Mouse (Mus musculus): ENCODE data around the gene Apol6. TPM values are rescaled to one million over a fixed set of nuclear protein-coding genes. Genes with fewer than 3 reads are reported as not detected.

Apol6 gene
- polyA plus RNA-seq, 1 experiment from 2014 or later, result 0.06 TPM

GRCm38 (mm10) chr15:77099756-77100155, 55.2 kb downstream of the Apol6 start:
- H3K4me2 ChIP-seq (ENCODE audit: low read depth, low read length), result no peak overlapping the region
- no peak overlapping the region for H3K9ac ChIP-seq (ENCODE audit: low read length)
- H3K9me3 ChIP-seq (replicated peaks; ENCODE audit: control insufficient read depth, low read length), result no peaks in the 10 kb centered on the region
- no peaks in the 10 kb centered on the region for H3K27me3 ChIP-seq (ENCODE audit: control insufficient read depth, insufficient read depth, low read length)
- H3K36me3 ChIP-seq (ENCODE audit: control insufficient read depth, insufficient read depth, low read length), result peaks cover 17% of the 10 kb centered on the region; the same call in 1 of the 2 replicates
- ATAC-seq (ENCODE audit: insufficient read depth, low FRiP score), result no peak
- H3K27ac ChIP-seq (ENCODE audit: low read length), result no peak overlapping the region
- WGBS, result 68% methylated on average over 3 of the region's 3 CpGs
- peaks cover 9% of the 10 kb centered on the region; the same call in 1 of the 2 replicates for H3K4me1 ChIP-seq (ENCODE audit: control insufficient read depth, insufficient read depth, low read length)
- H3K4me3 ChIP-seq (replicated peaks; ENCODE audit: low read length), result no peak overlapping the region

- H3K27me3 ChIP-seq (ENCODE audit: control insufficient read depth, insufficient read depth, low read length), result no peaks in the 10 kb centered on the region
- H3K36me3 ChIP-seq (ENCODE audit: control insufficient read depth, insufficient read depth, low read length), result peaks cover 12% of the 10 kb centered on the region; the same call in 1 of the 2 replicates
- H3K9ac ChIP-seq (ENCODE audit: low read length), result no peak overlapping the region
- no peak for ATAC-seq (ENCODE audit: insufficient read depth, low FRiP score)
- no peak overlapping the region for H3K4me3 ChIP-seq (replicated peaks; ENCODE audit: low read length)
- no peak overlapping the region for H3K27ac ChIP-seq (ENCODE audit: low read length)
- H3K4me1 ChIP-seq (ENCODE audit: control insufficient read depth, insufficient read depth, low read length), result peaks cover 16% of the 10 kb centered on the region; the same call in 1 of the 2 replicates
- H3K9me3 ChIP-seq (replicated peaks; ENCODE audit: control insufficient read depth, low read length), result no peaks in the 10 kb centered on the region
- H3K4me2 ChIP-seq (ENCODE audit: low read depth, low read length), result no peak overlapping the region
- 91% methylated on average over 5 of the region's 5 CpGs for WGBS
Measured at GRCm38 (mm10) chr15:77102685-77103084, 58.2 kb downstream of the Apol6 start.

- 52% methylated on average over 10 of the region's 10 CpGs for WGBS
- ATAC-seq (ENCODE audit: insufficient read depth, low FRiP score), result peak; percentile 47; the same call in 1 of the 2 replicates
Measured at GRCm38 (mm10) chr15:77104349-77105158, 60.0 kb downstream of the Apol6 start.

GRCm38 (mm10) chr15:77105273-77105672, 60.7 kb downstream of the Apol6 start:
- H3K4me2 ChIP-seq (ENCODE audit: low read depth, low read length), result no peak overlapping the region
- no peak for ATAC-seq (ENCODE audit: insufficient read depth, low FRiP score)
- H3K4me1 ChIP-seq (ENCODE audit: control insufficient read depth, insufficient read depth, low read length), result peaks cover 16% of the 10 kb centered on the region; the same call in 1 of the 2 replicates
- no peak overlapping the region for H3K9ac ChIP-seq (ENCODE audit: low read length)
- WGBS, result 57% methylated on average over 10 of the region's 10 CpGs
- H3K9me3 ChIP-seq (replicated peaks; ENCODE audit: control insufficient read depth, low read length), result no peaks in the 10 kb centered on the region
- H3K4me3 ChIP-seq (replicated peaks; ENCODE audit: low read length), result no peak overlapping the region
- H3K27me3 ChIP-seq (ENCODE audit: control insufficient read depth, insufficient read depth, low read length), result no peaks in the 10 kb centered on the region
- H3K36me3 ChIP-seq (ENCODE audit: control insufficient read depth, insufficient read depth, low read length), result no peaks in the 10 kb centered on the region
- peak overlapping the region; percentile 35; the same call in 1 of the 2 replicates for H3K27ac ChIP-seq (ENCODE audit: low read length)

More at GRCm38 (mm10) chr15:77104349-77105158, 60.0 kb downstream of the Apol6 start:
- Histone ChIP-seq H3K27me3 (ENCODE audit: control insufficient read depth, insufficient read depth, low read length) (no peaks in the 10 kb centered on the region), H3K4me1 (ENCODE audit: control insufficient read depth, insufficient read depth, low read length) (peaks cover 16% of the 10 kb centered on the region; the same call in 1 of the 2 replicates), H3K4me3 (replicated peaks; ENCODE audit: low read length) (no peak overlapping the region), H3K36me3 (ENCODE audit: control insufficient read depth, insufficient read depth, low read length) (no peaks in the 10 kb centered on the region), H3K9ac (ENCODE audit: low read length) (no peak overlapping the region), H3K9me3 (replicated peaks; ENCODE audit: control insufficient read depth, low read length) (no peaks in the 10 kb centered on the region), H3K4me2 (ENCODE audit: low read depth, low read length) (no peak overlapping the region; the same call in 1 of the 2 replicates), H3K27ac (ENCODE audit: low read length) (peak overlapping the region; percentile 84)

Other genes with a start within 250 kb of the Apol6 start
- gene Zfp251, start 173.3 kb upstream of the Apol6 start, polyA plus RNA-seq (2015; fragmentation: Nextera tagmentation; extraction: Ambion mirVana), result 15.3 and 17.6 TPM in 2 replicates
- 9.4 and 10.4 TPM in 2 replicates for gene Zfp7, start 165.5 kb upstream of the Apol6 start, polyA plus RNA-seq (2015; fragmentation: Nextera tagmentation; extraction: Ambion mirVana)
- gene Gm49527, start 165.4 kb upstream of the Apol6 start, polyA plus RNA-seq (2015; fragmentation: Nextera tagmentation; extraction: Ambion mirVana), result 0.27 and 0.31 TPM in 2 replicates
- gene Zfp647, start 119.3 kb upstream of the Apol6 start, polyA plus RNA-seq (2015; fragmentation: Nextera tagmentation; extraction: Ambion mirVana), result 7.2 and 7.5 TPM in 2 replicates
- gene 1110038F14Rik, start 96.2 kb upstream of the Apol6 start, polyA plus RNA-seq (2015; fragmentation: Nextera tagmentation; extraction: Ambion mirVana), result 59.9 and 63.6 TPM in 2 replicates
- gene Mb, start 5.9 kb downstream of the Apol6 start, polyA plus RNA-seq (2015; fragmentation: Nextera tagmentation; extraction: Ambion mirVana), result 1.6 and 2.5 TPM in 2 replicates

Data from stomach, embryonic 16.5 days (tissue).